Mouse (Mus musculus) yolk sac, embryonic 10.5 days (tissue): Measurements from ENCODE around the gene Cryba4.

Experiments used
- DNase-seq: peaks from one replicate; pipeline ENCODE4 v3.0.0-alpha.2; 2017; ENCODE audit warnings: low spot score

Gene Cryba4

GRCm38 (mm10) chr5:112266011-112266777, 13.9 kb upstream of the Cryba4 start:
- DNase-seq = no peak

GRCm38 (mm10) chr5:112265515-112265914, 13.2 kb upstream of the Cryba4 start:
- peak; percentile 76 for DNase-seq

DNA sequence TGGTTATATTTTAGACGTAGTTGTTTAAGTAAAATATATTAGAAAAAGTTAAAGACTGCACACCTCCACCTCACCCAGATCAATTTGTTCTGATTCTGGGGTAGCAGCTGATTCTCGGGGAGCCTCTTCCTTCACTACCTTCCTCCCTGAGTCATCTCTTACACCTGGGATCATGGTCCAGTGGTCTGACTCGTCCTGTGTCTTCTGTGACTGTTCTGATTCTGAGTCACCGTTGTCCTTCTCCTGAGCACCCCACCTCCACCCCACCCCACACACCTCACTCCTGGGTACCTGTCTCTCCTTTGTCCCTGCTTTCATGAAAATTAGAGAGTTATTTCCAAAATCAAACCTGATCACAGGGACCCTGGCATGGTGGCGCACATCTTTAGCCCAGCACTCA, 12.8 kb upstream of the Cryba4 start:
- DNase-seq = no peak

GRCm38 (mm10) chr5:112264099-112264498, 11.8 kb upstream of the Cryba4 start:
- no peak for DNase-seq

- no peak for DNase-seq
Measured at GRCm38 (mm10) chr5:112260818-112261217, 8.5 kb upstream of the Cryba4 start.

DNA sequence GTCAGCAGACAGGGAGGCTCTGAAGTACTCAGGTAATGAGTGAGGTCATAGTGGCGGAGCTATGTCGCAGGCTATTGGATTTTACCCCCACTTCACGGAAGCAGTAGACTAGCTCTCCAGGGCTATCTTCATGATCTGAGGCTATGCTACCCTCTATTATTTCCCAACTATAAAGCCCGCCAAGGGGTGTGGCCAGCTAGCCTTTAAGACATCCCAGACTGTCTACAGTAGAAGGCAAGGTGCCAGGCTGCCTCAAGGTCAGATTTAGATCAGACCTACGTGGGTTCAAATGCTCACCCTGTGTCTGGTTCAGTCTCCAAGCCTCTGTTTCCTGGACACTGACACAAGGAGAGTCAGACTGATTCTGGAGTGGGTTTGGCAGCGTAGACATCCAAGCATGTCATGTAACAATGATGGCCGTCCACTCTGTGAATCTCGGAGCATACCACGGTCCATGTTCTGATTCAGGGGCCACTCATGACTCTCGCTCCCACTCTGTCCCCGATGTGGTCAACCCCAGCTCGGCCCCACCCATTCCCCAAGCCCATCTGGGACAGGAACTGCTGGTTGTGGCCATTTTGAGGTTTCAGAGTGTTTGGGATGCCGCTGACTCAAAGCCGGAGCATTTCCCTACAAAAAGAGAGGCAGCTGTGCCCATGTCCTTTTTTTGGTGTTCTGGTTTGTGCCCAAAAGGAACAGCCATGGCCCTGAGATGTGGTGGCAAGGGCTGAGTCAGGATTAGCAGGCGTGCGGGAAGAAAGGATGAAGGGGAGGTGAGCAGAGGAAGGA, 7.7 kb upstream of the Cryba4 start:
- DNase-seq = no peak

- no peak for DNase-seq
Measured at GRCm38 (mm10) chr5:112257896-112258295, 5.6 kb upstream of the Cryba4 start.

DNA sequence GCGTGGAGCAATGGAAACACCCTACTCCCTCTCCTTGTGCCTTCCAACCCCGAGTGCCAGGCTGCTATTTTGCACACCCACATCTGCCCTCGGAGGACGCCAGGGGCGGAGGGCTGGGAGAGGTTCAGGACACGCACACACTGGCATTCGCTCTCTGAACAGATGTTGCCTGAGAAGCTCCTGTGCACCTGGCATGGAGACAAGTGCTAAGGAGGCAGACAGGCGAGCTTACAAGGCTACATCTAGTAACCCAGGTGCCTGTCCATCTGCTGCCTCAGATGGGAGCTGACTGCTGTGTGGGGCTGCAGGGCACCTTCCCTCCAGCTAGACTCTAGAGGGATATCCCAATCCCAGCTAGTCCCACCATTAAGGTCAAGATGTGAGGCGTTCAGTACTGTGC, 4.1 kb upstream of the Cryba4 start:
- no peak for DNase-seq

- DNase-seq = no peak
Measured at GRCm38 (mm10) chr5:112255426-112255825, 3.1 kb upstream of the Cryba4 start, which contains the start of gene Crybb1. TSS of gene Crybb1 (plus strand) at chr5:112255815.

GRCm38 (mm10) chr5:112254282-112254806, 2.0 kb upstream of the Cryba4 start:
- DNase-seq = no peak

DNA sequence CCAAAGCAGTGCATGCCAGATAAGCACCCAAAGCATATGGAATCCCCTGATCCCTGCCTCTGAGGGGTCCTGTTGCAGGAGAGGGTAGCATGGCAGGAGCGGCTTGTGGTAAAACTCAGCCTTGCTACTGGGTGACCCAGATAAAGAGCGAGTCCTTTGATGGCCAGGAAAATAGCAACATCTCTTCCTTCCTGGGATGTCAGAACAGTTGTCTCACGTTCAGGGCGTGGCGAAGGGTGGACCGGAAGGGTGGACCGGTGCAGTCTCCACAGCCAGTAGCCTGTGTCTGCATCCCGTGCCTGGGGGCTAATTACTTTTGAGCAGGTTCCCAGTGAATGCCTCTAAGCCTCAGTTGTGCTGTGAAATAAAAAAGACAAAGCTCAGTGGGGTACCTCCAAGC, 851 bp upstream of the Cryba4 start:
- no peak for DNase-seq

DNA sequence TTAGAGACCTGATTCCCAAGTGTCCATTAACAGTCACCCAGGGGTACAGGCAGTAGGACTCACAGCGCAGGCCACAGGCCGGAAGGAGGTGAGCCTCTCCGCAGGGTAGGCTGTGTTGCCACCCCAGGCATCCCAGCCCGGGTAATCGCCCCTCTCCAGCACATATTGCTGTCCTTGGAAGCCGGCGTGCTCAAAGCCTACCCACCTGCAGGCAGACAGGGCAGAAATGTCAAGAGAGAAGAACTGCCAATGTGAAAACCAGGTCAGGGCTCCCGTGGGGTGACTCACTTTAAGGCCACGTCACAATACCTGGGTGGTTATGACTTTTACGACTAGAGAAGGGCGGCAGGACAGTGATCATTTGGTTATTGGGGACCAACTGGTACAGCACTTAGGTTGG, 3.2 kb downstream of the Cryba4 start:
- DNase-seq = no peak

DNA sequence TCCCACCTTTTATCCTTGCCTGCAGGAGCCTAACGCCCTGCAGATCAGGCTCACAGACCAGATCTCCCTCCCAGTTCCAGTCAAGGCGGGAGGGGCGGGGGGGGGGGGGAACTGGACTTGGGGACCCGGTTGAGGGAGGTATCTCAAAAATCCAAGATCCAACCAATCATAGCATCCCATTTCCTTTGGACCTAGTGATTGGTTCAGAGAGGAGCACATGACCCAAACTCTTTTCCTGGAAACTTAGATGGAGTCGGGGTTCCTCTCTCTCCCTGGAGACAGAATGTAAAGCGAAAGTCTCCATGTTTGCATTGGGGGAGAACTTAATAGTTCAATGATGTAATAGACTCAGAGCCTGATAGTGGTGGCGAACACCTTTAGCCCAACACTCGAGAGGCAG, 4.9 kb downstream of the Cryba4 start:
- DNase-seq = no peak

DNA sequence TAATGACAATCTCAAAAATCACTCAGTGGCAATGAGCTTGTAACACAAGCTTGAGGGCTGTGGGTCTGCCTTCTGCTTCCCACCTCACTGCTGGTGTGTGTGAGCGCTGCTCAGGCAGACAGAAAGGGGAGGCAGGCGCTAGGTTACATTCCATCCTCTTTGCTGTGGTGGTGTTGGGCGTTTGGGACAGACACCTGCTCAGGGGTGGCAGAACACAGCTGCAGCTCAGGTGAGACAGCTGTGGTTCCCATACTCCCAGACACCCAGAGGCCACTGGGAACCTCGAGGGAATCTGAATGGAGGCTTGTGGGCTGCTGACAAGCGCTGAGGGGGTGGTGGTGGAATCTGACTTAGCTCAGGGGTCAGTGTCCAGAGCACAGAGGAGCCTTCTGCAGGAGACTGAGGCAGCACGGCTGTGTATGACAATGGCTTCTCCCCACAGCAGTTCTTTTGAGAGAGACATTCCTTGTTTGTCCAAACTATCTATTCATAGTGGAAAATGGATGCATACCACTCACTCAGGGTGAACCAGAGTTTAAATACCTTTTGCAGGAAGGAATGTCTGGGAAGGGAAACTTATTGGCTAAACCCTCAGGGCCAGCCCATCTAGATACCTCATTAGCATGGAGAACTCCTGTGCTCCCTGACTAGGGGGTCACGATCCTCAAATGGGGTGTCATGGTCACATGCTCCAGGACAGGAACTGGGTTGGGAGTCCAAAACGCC, 7.3 kb downstream of the Cryba4 start:
- no peak for DNase-seq

GRCm38 (mm10) chr5:112244275-112244562, 8.1 kb downstream of the Cryba4 start:
- no peak for DNase-seq

DNA sequence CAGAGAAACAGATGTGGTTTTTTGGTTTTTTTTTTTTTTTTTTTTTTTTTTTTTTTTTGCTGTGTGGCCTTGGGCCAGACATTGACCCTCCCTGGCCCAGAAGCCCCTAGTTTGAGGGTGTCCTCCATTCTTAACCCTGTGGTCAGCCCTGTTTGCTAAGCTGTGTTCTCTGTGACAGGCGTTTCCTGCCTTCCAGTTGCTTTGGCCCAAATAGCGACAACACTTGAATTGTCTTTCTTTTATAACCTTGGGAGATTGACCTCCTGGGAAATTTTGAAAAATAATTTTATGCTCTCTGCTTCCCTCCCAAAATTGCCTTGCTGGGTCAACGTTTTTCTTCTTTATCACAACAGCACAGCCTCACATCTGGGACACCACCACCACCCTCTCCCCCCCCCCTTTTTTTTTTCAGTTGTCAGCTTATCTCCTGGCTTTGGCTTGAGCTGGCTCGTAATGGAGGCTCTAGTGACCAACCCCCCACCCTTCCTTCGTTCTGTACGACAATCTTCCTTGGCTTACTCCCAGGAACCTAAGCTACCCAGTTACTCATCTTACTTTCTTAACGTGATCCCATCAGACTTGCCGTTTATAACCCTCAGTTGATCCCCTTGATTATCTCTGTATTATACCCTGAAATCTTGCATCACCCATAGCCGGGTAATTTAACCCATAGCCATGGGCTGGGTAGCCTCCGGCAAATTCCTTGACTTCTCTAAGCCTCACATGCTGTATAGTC, 8.6 kb downstream of the Cryba4 start:
- DNase-seq = no peak

GRCm38 (mm10) chr5:112243041-112243440, 9.3 kb downstream of the Cryba4 start:
- no peak for DNase-seq

DNA sequence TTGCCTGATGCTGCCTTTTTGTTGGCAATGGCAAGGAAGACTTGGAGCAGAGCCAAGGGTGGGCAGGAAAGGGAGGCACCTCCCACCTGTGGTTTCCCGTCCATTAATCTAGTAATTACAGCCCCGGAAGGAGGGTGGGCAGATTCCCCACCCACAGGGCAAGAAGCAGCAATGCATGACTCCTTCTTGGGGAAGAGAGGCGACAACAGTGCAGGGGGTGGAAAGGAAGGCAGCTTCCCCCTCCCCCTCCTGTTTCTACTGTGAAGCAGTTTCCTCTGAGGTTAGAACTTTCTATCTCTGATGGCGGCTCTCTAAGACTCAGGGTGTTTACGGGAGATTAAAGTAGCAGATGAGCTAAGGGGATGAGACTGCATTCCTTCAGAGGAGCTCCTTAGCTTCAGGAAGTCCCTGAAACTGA, 9.9 kb downstream of the Cryba4 start:
- no peak for DNase-seq

DNA sequence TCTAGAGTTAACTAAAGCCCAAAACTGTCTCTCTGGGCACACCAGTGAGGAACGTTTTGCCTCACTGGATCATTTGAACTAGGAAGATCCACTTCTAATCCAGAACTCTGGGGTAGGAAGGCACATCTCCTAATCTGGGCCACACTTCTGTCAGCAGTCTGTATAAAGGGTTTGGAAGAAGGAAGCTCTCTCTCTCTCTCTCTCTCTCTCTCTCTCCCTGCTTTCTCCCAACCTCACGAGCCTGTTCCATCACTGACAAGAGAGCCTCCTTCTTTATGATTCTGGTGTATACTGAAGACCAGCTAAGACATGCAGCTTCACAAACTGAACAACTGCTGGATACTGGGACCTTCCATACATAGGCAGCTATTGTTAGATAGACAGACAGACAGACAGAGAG, 10.5 kb downstream of the Cryba4 start:
- DNase-seq = no peak

GRCm38 (mm10) chr5:112240761-112241160, 11.6 kb downstream of the Cryba4 start:
- peak; percentile 72 for DNase-seq

DNA sequence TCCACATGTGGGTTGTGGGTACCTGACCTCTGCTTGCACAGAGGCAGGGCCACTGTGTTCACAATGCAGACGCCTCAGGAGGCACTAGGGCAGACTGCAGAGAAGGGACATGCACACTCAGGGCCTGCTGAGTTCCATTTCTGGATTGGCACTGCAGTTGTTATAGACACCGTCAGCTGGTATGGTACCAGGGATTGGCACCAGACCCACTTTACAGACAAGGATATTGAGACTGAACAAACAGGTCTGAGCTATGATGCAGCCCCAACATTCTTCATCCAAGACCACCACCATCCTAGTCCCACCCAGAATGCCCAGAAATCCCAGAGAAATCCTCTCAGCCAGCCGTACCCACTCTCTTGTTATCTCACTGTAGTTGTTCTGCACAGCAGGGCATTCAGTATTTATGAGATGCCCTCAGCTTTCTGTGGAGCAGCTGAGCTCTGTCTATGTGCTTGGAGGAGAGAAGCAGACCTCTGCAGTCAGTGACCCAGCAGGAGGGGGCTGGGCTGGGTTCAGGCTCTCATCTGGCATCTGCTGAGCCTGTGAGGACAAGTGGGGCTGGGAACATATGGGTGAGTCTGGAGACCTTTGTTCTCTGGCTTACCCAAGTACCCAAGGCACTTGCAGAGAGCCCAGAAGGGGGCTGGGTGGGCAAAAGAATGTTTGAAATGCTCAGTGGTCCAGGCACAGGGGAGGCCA, 13.4 kb downstream of the Cryba4 start:
- DNase-seq = no peak
